Mouse (Mus musculus) cortical plate, adult 2 months (tissue): ENCODE measurements around the gene Smug1. TPM values are rescaled to one million over a fixed set of nuclear protein-coding genes. Genes with fewer than 3 reads are reported as not detected.

Experiments used
- H3K27ac ChIP-seq: fragments of 200-500 bp; 2 replicates; pipeline ENCODE4 v1.5.1; 2012; ENCODE audit warnings: low read length, control low read depth, inconsistent platforms; ENCODE audit not compliant: insufficient read depth
- H3K4me1 ChIP-seq: fragments of 200-500 bp; 2 replicates; pipeline ENCODE4 v1.6.1; 2011; ENCODE audit warnings: low read length; ENCODE audit not compliant: control insufficient read depth, insufficient read depth
- H3K4me3 ChIP-seq: fragments of 200-500 bp; 2 replicates; pipeline ENCODE4 v1.5.1; 2011; ENCODE audit warnings: mild to moderate bottlenecking, low read length, control low read depth; ENCODE audit not compliant: insufficient read depth
- CTCF ChIP-seq: fragments of 200-500 bp; IDR thresholded peaks from 2 replicates; pipeline ENCODE4 v1.5.1; 2011; ENCODE audit warnings: mild to moderate bottlenecking, control low read depth, low read length; ENCODE audit not compliant: insufficient read depth; ENCODE audit errors: extremely low read depth
- POLR2A ChIP-seq: fragments of 200-500 bp; IDR thresholded peaks from 2 replicates; pipeline ENCODE4 v1.6.1; 2011; ENCODE audit warnings: mild to moderate bottlenecking, low read length, control low read depth; ENCODE audit not compliant: insufficient read depth; ENCODE audit errors: extremely low read depth
- polyA plus RNA-seq: library from polyadenylated mRNA; depleted of rRNA; stranded (reverse); fragments of >200 nt; gene quantifications from 2 replicates; pipeline ENCODE4 v1.2.3, GENCODE M21; 2012

The Smug1 gene
- polyA plus RNA-seq, 1 experiment, result 19.9 TPM

DNA sequence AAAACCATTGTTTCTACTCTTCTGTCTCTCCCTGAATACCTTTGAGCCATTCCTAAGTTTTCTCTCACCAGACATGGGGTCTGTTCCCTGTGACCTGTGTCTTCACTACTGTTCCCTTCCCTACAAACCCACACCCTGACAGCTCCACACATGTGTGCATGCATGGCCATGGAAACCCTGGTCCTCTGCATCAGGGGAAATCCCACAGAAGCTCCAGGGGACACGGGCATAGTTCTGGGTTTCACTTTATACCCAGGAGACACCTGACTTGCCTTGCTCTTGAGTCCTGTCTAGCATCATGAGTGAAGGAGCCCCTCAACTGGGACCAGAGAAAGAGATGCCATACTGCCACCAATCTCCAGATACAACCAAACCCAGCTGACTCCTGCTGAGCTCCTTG lies 42.6 kb downstream of the Smug1 start:
- Histone ChIP-seq H3K4me1 (no peaks in the 10 kb centered on the region), H3K4me3 (no peak overlapping the region), H3K27ac (no peak overlapping the region)
- TF ChIP-seq POLR2A, result no peak
- no peak for TF ChIP-seq CTCF

DNA sequence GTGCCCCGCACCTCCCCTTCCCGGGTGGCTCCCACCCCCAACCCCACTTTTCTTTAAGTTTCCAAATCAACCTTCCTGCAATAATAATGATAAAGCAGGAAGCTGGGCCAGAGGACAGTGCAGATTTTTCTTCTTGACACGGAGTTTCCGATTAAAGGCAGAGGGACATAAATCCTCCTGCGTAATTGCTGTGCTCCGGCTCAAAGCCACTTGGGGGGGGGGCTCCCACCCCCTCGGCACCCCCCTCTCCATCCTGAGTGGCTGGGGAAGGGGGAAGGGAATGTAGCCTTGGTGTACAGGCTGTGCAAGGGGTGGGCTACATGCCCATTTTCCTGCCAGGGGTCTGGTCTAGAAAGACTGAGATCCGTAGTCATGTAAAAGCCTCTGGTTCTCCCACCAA lies 43.5 kb downstream of the Smug1 start:
- H3K27ac ChIP-seq, result no peak overlapping the region
- TF ChIP-seq POLR2A, result no peak
- no peaks in the 10 kb centered on the region for H3K4me1 ChIP-seq
- no peak overlapping the region for H3K4me3 ChIP-seq

DNA sequence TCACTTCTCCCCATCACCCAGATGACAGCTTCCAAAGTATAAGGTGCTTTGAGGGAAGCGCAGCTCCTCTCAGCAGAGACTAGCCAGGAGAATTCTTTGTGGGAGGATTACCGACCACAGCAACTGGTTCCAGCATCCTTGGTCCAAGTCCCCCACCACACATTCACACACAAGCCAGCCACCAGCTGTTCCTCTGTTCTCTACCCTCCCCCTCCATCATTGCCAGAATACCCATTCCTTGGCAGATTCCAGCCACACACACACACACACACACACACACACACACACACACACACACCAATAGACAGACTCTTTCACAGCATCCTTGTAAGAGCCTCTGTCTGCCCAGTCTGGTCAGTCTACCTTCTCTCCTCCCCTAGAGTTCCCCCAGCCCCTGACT lies 44.5 kb downstream of the Smug1 start:
- Histone ChIP-seq H3K4me3 (no peak overlapping the region), H3K4me1 (no peaks in the 10 kb centered on the region), H3K27ac (no peak overlapping the region)
- no peak for TF ChIP-seq CTCF
- no peak for TF ChIP-seq POLR2A

DNA sequence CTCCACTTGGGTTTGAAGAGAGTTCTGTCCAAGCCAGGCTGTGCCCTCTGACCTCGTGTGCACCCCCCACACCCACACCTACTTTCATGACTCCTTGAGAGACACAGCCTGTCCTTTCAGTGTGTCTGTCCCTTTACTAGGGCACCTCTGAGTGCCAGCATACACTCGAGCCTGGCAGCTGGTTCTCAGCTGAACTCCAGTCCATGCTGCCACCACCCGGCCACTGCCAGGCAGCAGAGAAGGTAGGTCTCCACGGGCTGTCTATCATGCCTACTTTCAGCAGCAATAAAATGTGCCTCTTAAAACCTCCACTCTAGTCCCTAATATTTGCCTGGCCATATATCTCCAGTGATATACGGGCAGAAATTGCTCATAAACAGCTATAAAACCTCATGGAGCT lies 45.5 kb downstream of the Smug1 start:
- peak; percentile 27; the same call in 1 of the 2 replicates for TF ChIP-seq CTCF
- no peak for TF ChIP-seq POLR2A
- Histone ChIP-seq H3K4me3 (no peak overlapping the region), H3K4me1 (no peaks in the 10 kb centered on the region), H3K27ac (no peak overlapping the region)

DNA sequence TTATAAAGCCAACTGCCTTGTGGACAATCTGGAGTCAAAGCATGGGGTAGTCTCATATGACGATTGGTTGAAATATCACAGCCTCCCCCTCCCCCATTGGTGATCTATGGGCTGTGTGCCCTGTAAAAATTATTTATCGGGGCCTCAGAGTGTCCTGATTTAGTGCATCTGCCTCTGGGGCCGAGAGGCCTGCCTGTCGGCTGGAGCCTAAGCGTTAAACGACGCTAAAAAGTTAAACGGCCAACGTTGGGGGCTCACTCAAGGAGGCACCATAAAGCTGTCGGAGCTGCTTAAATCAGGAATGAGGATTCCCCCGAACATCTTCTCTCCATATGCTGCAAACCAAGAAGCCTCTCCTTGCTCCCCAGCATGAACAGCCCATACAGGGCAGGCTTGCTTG lies 46.3 kb downstream of the Smug1 start:
- Histone ChIP-seq H3K4me1 (no peaks in the 10 kb centered on the region), H3K27ac (no peak overlapping the region), H3K4me3 (no peak overlapping the region)
- no peak for TF ChIP-seq CTCF
- no peak for TF ChIP-seq POLR2A

DNA sequence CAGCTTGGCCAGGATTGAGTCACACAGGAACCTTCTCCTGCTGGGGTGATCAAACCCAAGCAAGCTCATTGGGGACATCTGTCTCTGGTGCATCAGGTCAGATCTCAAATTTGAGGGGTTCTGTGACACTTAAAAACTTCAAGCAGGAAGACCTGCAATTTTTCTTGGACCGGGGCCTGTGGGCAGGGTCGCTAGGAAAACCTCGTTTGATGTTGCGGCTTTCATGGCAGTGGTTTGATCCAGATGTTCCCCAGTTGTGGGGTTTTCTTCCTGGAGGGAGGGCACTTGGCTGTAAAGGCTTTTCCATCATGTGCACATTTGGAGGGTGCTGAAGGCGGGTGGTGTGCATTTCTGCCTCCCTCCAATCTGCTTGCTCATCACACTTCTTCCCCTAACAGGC lies 51.2 kb downstream of the Smug1 start:
- Histone ChIP-seq H3K27ac (no peak overlapping the region), H3K4me3 (no peak overlapping the region), H3K4me1 (no peaks in the 10 kb centered on the region)
- TF ChIP-seq CTCF, result no peak
- TF ChIP-seq POLR2A, result no peak

DNA sequence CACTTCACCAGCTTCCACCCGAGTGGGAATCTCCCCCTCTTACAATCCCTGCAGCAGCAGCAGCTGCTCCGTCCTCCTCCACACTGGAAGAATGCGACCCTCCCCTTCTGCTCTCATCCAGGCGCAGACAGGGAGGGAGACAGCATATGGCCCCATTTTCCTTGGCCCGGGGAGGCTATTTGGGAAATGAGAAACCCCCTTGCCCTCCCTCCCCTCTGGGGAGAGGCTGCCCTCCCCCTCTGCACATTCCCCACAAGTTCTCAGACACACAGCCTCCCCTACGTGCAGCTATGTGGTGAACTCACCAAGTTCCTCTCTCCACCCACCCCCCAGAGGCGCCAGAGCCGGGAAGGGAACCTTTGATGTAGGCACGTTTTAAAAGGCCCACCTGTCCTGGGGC lies 51.6 kb downstream of the Smug1 start:
- no peak for TF ChIP-seq POLR2A
- no peak for TF ChIP-seq CTCF
- no peak overlapping the region for H3K27ac ChIP-seq
- H3K4me3 ChIP-seq, result no peak overlapping the region

DNA sequence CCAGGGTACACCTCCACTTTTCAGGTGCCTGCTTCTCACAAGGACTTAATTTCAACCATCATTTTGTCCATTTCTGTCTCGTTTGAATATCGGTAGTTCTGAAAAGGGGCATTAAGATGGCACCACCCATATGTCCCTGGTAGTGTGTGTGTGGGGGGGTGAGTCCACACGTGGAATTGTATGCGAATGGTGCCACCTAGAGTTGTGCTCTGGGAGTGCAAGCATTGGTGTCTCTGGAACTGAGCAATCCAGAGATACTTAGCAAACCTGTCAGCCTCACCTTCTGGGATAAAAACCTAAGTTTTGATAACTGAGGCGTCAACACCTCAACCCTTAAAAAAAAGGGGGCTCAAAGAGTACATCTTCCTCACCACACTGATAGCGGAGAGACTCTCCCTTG lies 53.8 kb downstream of the Smug1 start:
- H3K27ac ChIP-seq, result no peak overlapping the region
- TF ChIP-seq CTCF (0 out of 2 replicates have a peak, but pooled peaks have one; percentile 4), POLR2A (no peak)
- no peaks in the 10 kb centered on the region for H3K4me1 ChIP-seq
- H3K4me3 ChIP-seq, result no peak overlapping the region

More for the DNA sequence above, 51.6 kb downstream of the Smug1 start:
- H3K4me1 ChIP-seq, result no peaks in the 10 kb centered on the region

DNA sequence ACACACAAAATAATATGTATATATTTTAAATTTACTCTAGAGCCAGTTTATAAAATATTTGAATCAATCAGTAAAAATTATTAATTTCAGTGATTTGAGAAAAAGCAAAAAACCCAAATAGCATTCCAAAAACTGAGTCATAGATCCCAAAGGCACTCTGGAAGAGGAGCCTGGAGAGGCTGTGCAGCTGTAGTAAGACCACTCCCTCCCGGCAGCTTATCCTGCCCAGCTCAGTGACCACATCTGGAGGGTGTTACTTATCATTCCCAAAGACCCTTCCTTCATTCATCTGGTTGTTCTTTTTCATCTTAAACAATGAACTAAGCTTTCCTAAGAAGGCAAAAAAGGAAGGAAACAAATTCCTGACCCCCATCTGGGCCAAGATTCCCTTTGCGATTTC lies 54.6 kb downstream of the Smug1 start:
- no peak overlapping the region for H3K4me3 ChIP-seq
- TF ChIP-seq POLR2A, result no peak
- TF ChIP-seq CTCF, result no peak
- no peak overlapping the region for H3K27ac ChIP-seq
- H3K4me1 ChIP-seq, result no peaks in the 10 kb centered on the region

DNA sequence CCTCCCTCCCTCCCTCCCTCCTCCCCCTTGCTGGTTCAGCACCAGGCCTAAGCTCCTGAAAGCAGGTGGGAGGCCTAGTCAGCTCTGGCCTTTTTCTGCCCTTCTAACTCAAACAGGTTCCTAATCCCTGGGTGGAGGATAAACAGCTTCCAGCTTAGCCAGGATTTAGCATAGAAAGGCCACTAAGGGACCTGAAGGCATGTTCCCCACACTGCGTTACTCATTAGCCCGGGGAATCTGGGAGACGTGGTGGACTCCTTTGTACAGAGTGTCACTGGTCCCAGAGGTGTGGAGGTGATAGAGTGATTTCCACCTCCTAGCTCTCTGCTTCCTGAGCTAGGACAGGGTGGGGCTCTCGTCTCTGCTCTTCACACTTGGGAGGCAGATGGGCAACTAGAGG lies 57.0 kb downstream of the Smug1 start:
- no peak overlapping the region for H3K4me3 ChIP-seq
- no peak overlapping the region for H3K27ac ChIP-seq
- no peaks in the 10 kb centered on the region for H3K4me1 ChIP-seq
- TF ChIP-seq CTCF (no peak), POLR2A (no peak)
